Mouse (Mus musculus): ENCODE results near the gene Zcchc10. TPM values are rescaled to one million over a fixed set of nuclear protein-coding genes. Genes with fewer than 3 reads are reported as not detected.

Gene Zcchc10
- polyA plus RNA-seq, 1 experiment from 2014 or later = 30.7 TPM

- 89% methylated on average over 7 of the region's 7 CpGs for WGBS
- no peak overlapping the region for H3K9ac ChIP-seq (ENCODE audit: low read length)
Observed at GRCm38 (mm10) chr11:53297947-53298860, 26.3 kb upstream of the Zcchc10 start.

GRCm38 (mm10) chr11:53299551-53300329 is 24.7 kb upstream of the Zcchc10 start:
- Histone ChIP-seq H3K4me3 (ENCODE audit: low read depth, low read length) (peak overlapping the region; percentile 99), H3K27ac (replicated peaks; ENCODE audit: low read depth, low read length) (peak overlapping the region; percentile 94), H3K4me1 (ENCODE audit: control insufficient read depth, insufficient read depth, low read length) (peaks cover 5% of the 10 kb centered on the region; the same call in 1 of the 2 replicates), H3K4me2 (ENCODE audit: low read depth, severe bottlenecking) (peak overlapping the region; percentile 68), H3K9ac (ENCODE audit: low read length) (peak overlapping the region; percentile 98), H3K27me3 (ENCODE audit: control insufficient read depth, insufficient read depth, low read length) (no peaks in the 10 kb centered on the region), H3K9me3 (ENCODE audit: control insufficient read depth, low read length) (no peaks in the 10 kb centered on the region), H3K36me3 (ENCODE audit: control insufficient read depth, insufficient read depth, low read length) (no peaks in the 10 kb centered on the region)
- WGBS = under 1% methylated on average over 80 of the region's 80 CpGs
- ATAC-seq (ENCODE audit: insufficient number of reproducible peaks, low FRiP score, low TSS enrichment, low read depth) = peak; percentile 63
- DNase-seq (ENCODE audit: low spot score) = peak; percentile 71

More at GRCm38 (mm10) chr11:53297947-53298860, 26.3 kb upstream of the Zcchc10 start:
- ATAC-seq (ENCODE audit: insufficient number of reproducible peaks, low FRiP score, low TSS enrichment, low read depth) = no peak
- H3K27ac ChIP-seq (replicated peaks; ENCODE audit: low read depth, low read length) = no peak overlapping the region
- H3K4me3 ChIP-seq (ENCODE audit: low read depth, low read length) = peak overlapping the region; percentile 99; the same call in 1 of the 2 replicates
- H3K4me2 ChIP-seq (ENCODE audit: low read depth, severe bottlenecking) = peak overlapping the region; percentile 68; the same call in 1 of the 2 replicates
- H3K4me1 ChIP-seq (ENCODE audit: control insufficient read depth, insufficient read depth, low read length) = peaks cover 5% of the 10 kb centered on the region; the same call in 1 of the 2 replicates
- no peaks in the 10 kb centered on the region for H3K36me3 ChIP-seq (ENCODE audit: control insufficient read depth, insufficient read depth, low read length)
- H3K9me3 ChIP-seq (ENCODE audit: control insufficient read depth, low read length) = no peaks in the 10 kb centered on the region
- no peaks in the 10 kb centered on the region for H3K27me3 ChIP-seq (ENCODE audit: control insufficient read depth, insufficient read depth, low read length)
- DNase-seq (ENCODE audit: low spot score) = no peak

- DNase-seq (ENCODE audit: low spot score) = peak; percentile 98
- 1% methylated on average over 58 of the region's 58 CpGs for WGBS
Observed at GRCm38 (mm10) chr11:53300330-53301166, 23.9 kb upstream of the Zcchc10 start, which contains the start of gene Hspa4. TSS of gene Hspa4 (minus strand) at chr11:53300457.

GRCm38 (mm10) chr11:53301167-53301515 is 23.3 kb upstream of the Zcchc10 start:
- Histone ChIP-seq H3K4me1 (ENCODE audit: control insufficient read depth, insufficient read depth, low read length) (peaks cover 5% of the 10 kb centered on the region; the same call in 1 of the 2 replicates), H3K36me3 (ENCODE audit: control insufficient read depth, insufficient read depth, low read length) (no peaks in the 10 kb centered on the region), H3K27ac (replicated peaks; ENCODE audit: low read depth, low read length) (peak overlapping the region; percentile 94), H3K9ac (ENCODE audit: low read length) (peak overlapping the region; percentile 98), H3K4me2 (ENCODE audit: low read depth, severe bottlenecking) (peak overlapping the region; percentile 70), H3K9me3 (ENCODE audit: control insufficient read depth, low read length) (no peaks in the 10 kb centered on the region), H3K4me3 (ENCODE audit: low read depth, low read length) (peak overlapping the region; percentile 99), H3K27me3 (ENCODE audit: control insufficient read depth, insufficient read depth, low read length) (no peaks in the 10 kb centered on the region)
- WGBS = 48% methylated on average over 9 of the region's 9 CpGs
- DNase-seq (ENCODE audit: low spot score) = no peak
- no peak for ATAC-seq (ENCODE audit: insufficient number of reproducible peaks, low FRiP score, low TSS enrichment, low read depth)

More at GRCm38 (mm10) chr11:53300330-53301166, 23.9 kb upstream of the Zcchc10 start, which contains the start of gene Hspa4:
- ATAC-seq (ENCODE audit: insufficient number of reproducible peaks, low FRiP score, low TSS enrichment, low read depth) = peak; percentile 95
- H3K36me3 ChIP-seq (ENCODE audit: control insufficient read depth, insufficient read depth, low read length) = no peaks in the 10 kb centered on the region
- H3K4me3 ChIP-seq (ENCODE audit: low read depth, low read length) = peak within 1 kb of the TSS; percentile 99
- peaks cover 5% of the 10 kb centered on the region; the same call in 1 of the 2 replicates for H3K4me1 ChIP-seq (ENCODE audit: control insufficient read depth, insufficient read depth, low read length)
- H3K9ac ChIP-seq (ENCODE audit: low read length) = peak within 1 kb of the TSS; percentile 98
- peak within 1 kb of the TSS; percentile 94 for H3K27ac ChIP-seq (replicated peaks; ENCODE audit: low read depth, low read length)
- no peaks in the 10 kb centered on the region for H3K9me3 ChIP-seq (ENCODE audit: control insufficient read depth, low read length)
- H3K27me3 ChIP-seq (ENCODE audit: control insufficient read depth, insufficient read depth, low read length) = no peaks in the 10 kb centered on the region
- H3K4me2 ChIP-seq (ENCODE audit: low read depth, severe bottlenecking) = peak within 1 kb of the TSS; percentile 70

- no peak for ATAC-seq (ENCODE audit: insufficient number of reproducible peaks, low FRiP score, low TSS enrichment, low read depth)
- no peak overlapping the region for H3K4me2 ChIP-seq (ENCODE audit: low read depth, severe bottlenecking)
- H3K27me3 ChIP-seq (ENCODE audit: control insufficient read depth, insufficient read depth, low read length) = no peaks in the 10 kb centered on the region
Observed at GRCm38 (mm10) chr11:53304044-53304840, 20.2 kb upstream of the Zcchc10 start.

GRCm38 (mm10) chr11:53306965-53307364 is 17.5 kb upstream of the Zcchc10 start:
- no peak overlapping the region for H3K4me2 ChIP-seq (ENCODE audit: low read depth, severe bottlenecking)
- H3K27me3 ChIP-seq (ENCODE audit: control insufficient read depth, insufficient read depth, low read length) = no peaks in the 10 kb centered on the region
- H3K36me3 ChIP-seq (ENCODE audit: control insufficient read depth, insufficient read depth, low read length) = no peaks in the 10 kb centered on the region
- ATAC-seq (ENCODE audit: insufficient number of reproducible peaks, low FRiP score, low TSS enrichment, low read depth) = no peak
- WGBS = 97% methylated on average over 2 of the region's 2 CpGs
- no peak overlapping the region for H3K4me3 ChIP-seq (ENCODE audit: low read depth, low read length)
- DNase-seq (ENCODE audit: low spot score) = no peak
- H3K4me1 ChIP-seq (ENCODE audit: control insufficient read depth, insufficient read depth, low read length) = no peaks in the 10 kb centered on the region
- H3K9ac ChIP-seq (ENCODE audit: low read length) = no peak overlapping the region
- no peak overlapping the region for H3K27ac ChIP-seq (replicated peaks; ENCODE audit: low read depth, low read length)
- no peaks in the 10 kb centered on the region for H3K9me3 ChIP-seq (ENCODE audit: control insufficient read depth, low read length)

More at GRCm38 (mm10) chr11:53304044-53304840, 20.2 kb upstream of the Zcchc10 start:
- no peak overlapping the region for H3K4me3 ChIP-seq (ENCODE audit: low read depth, low read length)
- H3K36me3 ChIP-seq (ENCODE audit: control insufficient read depth, insufficient read depth, low read length) = no peaks in the 10 kb centered on the region
- H3K9me3 ChIP-seq (ENCODE audit: control insufficient read depth, low read length) = no peaks in the 10 kb centered on the region
- no peak overlapping the region for H3K9ac ChIP-seq (ENCODE audit: low read length)
- H3K27ac ChIP-seq (replicated peaks; ENCODE audit: low read depth, low read length) = no peak overlapping the region
- H3K4me1 ChIP-seq (ENCODE audit: control insufficient read depth, insufficient read depth, low read length) = no peaks in the 10 kb centered on the region
- 91% methylated on average over 14 of the region's 14 CpGs for WGBS
- no peak for DNase-seq (ENCODE audit: low spot score)

GRCm38 (mm10) chr11:53307558-53308065 is 16.9 kb upstream of the Zcchc10 start:
- ATAC-seq (ENCODE audit: insufficient number of reproducible peaks, low FRiP score, low TSS enrichment, low read depth) = no peak
- H3K27ac ChIP-seq (replicated peaks; ENCODE audit: low read depth, low read length) = no peak overlapping the region

More at GRCm38 (mm10) chr11:53307558-53308065, 16.9 kb upstream of the Zcchc10 start:
- H3K27me3 ChIP-seq (ENCODE audit: control insufficient read depth, insufficient read depth, low read length) = no peaks in the 10 kb centered on the region
- no peak overlapping the region for H3K9ac ChIP-seq (ENCODE audit: low read length)
- H3K4me3 ChIP-seq (ENCODE audit: low read depth, low read length) = no peak overlapping the region
- no peaks in the 10 kb centered on the region for H3K4me1 ChIP-seq (ENCODE audit: control insufficient read depth, insufficient read depth, low read length)
- H3K9me3 ChIP-seq (ENCODE audit: control insufficient read depth, low read length) = no peaks in the 10 kb centered on the region
- no peaks in the 10 kb centered on the region for H3K36me3 ChIP-seq (ENCODE audit: control insufficient read depth, insufficient read depth, low read length)
- WGBS = 78% methylated on average over 10 of the region's 10 CpGs
- no peak for DNase-seq (ENCODE audit: low spot score)
- no peak overlapping the region for H3K4me2 ChIP-seq (ENCODE audit: low read depth, severe bottlenecking)
